Mouse (Mus musculus): ENCODE data around the gene Nhsl1. TPM values are rescaled to one million over a fixed set of nuclear protein-coding genes. Genes with fewer than 3 reads are reported as not detected.

Gene Nhsl1
- polyA plus RNA-seq, 1 experiment: 44.6 TPM

DNA sequence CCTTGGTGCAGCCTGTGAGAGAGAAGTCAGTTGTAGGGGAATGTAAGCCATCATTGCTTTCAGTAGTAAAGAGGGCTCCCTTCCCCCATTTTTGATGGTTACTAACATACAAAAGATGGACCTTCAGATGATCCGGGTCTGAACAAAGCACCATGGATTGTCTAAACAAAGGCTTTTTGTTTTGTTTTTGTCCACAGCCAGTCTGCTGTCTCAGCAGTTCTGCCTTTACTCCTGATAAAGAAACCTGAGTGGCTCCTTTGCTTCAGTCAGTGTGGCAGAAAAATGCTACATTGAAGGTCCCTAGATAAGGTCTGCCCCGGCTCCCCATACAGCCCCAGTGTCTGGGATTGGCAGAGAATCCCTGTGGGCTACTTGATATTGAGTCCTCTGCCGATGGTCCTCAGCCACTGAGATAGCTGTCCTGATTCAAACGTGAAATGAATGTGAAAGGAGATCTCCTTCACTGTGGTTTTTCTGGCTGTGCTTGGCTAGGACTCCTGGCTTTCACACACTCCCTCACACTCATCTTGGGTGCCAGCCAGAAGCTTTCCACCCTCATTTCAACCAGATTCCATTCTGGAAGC is 163.9 kb downstream of the Nhsl1 start:
- TF ChIP-seq POLR2A (IDR thresholded peaks at IDR 0.05; ENCODE audit: low read depth, low read length) (no peak), CTCF (IDR thresholded peaks at IDR 0.05; ENCODE audit: extremely low read depth, insufficient read length, insufficient replicate concordance, low read depth, low read length) (no peak)
- no peaks in the 10 kb centered on the region for H3K27me3 ChIP-seq (ENCODE audit: control insufficient read depth, insufficient read depth, low read length)
- no peak overlapping the region for H3K4me3 ChIP-seq (ENCODE audit: low read depth, low read length)
- no peak overlapping the region for H3K27ac ChIP-seq (ENCODE audit: insufficient read depth, low read depth, low read length)
- H3K36me3 ChIP-seq (ENCODE audit: control insufficient read depth, insufficient read depth, low read length): peaks cover 20% of the 10 kb centered on the region
- WGBS: 34% methylated on average over 4 of the region's 4 CpGs
- H3K4me1 ChIP-seq (ENCODE audit: control insufficient read depth, insufficient read depth, insufficient read length, low read length): peaks cover 9% of the 10 kb centered on the region; the same call in 1 of the 2 replicates

- no peaks in the 10 kb centered on the region for H3K27me3 ChIP-seq (ENCODE audit: control insufficient read depth, insufficient read depth, low read length)
- TF ChIP-seq POLR2A (IDR thresholded peaks at IDR 0.05; ENCODE audit: low read depth, low read length): no peak
- TF ChIP-seq CTCF (IDR thresholded peaks at IDR 0.05; ENCODE audit: extremely low read depth, insufficient read length, insufficient replicate concordance, low read depth, low read length): no peak
- H3K36me3 ChIP-seq (ENCODE audit: control insufficient read depth, insufficient read depth, low read length): peaks cover 15% of the 10 kb centered on the region
- WGBS: 86% methylated on average over 3 of the region's 3 CpGs
- peaks cover 8% of the 10 kb centered on the region; the same call in 1 of the 2 replicates for H3K4me1 ChIP-seq (ENCODE audit: control insufficient read depth, insufficient read depth, insufficient read length, low read length)
- H3K4me3 ChIP-seq (ENCODE audit: low read depth, low read length): no peak overlapping the region
- peak overlapping the region; percentile 39; the same call in 1 of the 2 replicates for H3K27ac ChIP-seq (ENCODE audit: insufficient read depth, low read depth, low read length)
Observed at GRCm38 (mm10) chr10:18483658-18484057, 164.9 kb downstream of the Nhsl1 start.

DNA sequence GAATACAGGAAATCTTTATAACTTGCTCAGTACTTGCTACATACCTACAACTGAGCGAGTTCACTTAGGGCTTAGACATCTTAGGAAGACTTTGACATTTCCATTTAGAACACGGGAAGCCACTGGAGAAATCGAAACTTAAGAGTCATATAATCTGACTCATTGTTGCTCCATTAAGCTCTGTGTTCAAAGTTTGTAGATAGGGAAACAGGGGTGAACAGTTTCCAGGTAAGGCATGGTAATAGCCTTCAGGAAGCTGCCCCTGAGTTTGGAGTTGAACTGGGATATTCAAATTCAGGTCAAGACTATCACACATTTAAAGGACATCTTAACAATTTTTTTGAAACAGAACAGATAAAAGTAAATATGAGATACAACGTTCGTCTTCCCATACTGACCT is 165.9 kb downstream of the Nhsl1 start:
- WGBS: 45% methylated on average over 5 of the region's 5 CpGs
- TF ChIP-seq POLR2A (IDR thresholded peaks at IDR 0.05; ENCODE audit: low read depth, low read length) (no peak), CTCF (IDR thresholded peaks at IDR 0.05; ENCODE audit: extremely low read depth, insufficient read length, insufficient replicate concordance, low read depth, low read length) (no peak)
- no peak overlapping the region; the same call in 1 of the 2 replicates for H3K27ac ChIP-seq (ENCODE audit: insufficient read depth, low read depth, low read length)
- no peaks in the 10 kb centered on the region for H3K27me3 ChIP-seq (ENCODE audit: control insufficient read depth, insufficient read depth, low read length)
- H3K36me3 ChIP-seq (ENCODE audit: control insufficient read depth, insufficient read depth, low read length): peaks cover 12% of the 10 kb centered on the region
- H3K4me3 ChIP-seq (ENCODE audit: low read depth, low read length): no peak overlapping the region
- H3K4me1 ChIP-seq (ENCODE audit: control insufficient read depth, insufficient read depth, insufficient read length, low read length): peaks cover 8% of the 10 kb centered on the region; the same call in 1 of the 2 replicates

- no peak overlapping the region for H3K27ac ChIP-seq (ENCODE audit: insufficient read depth, low read depth, low read length)
- H3K36me3 ChIP-seq (ENCODE audit: control insufficient read depth, insufficient read depth, low read length): peaks cover 10% of the 10 kb centered on the region
- TF ChIP-seq POLR2A (IDR thresholded peaks at IDR 0.05; ENCODE audit: low read depth, low read length): no peak
- no peak for TF ChIP-seq CTCF (IDR thresholded peaks at IDR 0.05; ENCODE audit: extremely low read depth, insufficient read length, insufficient replicate concordance, low read depth, low read length)
- no peaks in the 10 kb centered on the region for H3K27me3 ChIP-seq (ENCODE audit: control insufficient read depth, insufficient read depth, low read length)
- H3K4me1 ChIP-seq (ENCODE audit: control insufficient read depth, insufficient read depth, insufficient read length, low read length): peaks cover 8% of the 10 kb centered on the region; the same call in 1 of the 2 replicates
- no peak overlapping the region for H3K4me3 ChIP-seq (ENCODE audit: low read depth, low read length)
- WGBS: 60% methylated on average over 7 of the region's 7 CpGs
Observed at GRCm38 (mm10) chr10:18488239-18488803, 169.5 kb downstream of the Nhsl1 start.

- 83% methylated on average over 10 of the region's 10 CpGs for WGBS
- TF ChIP-seq POLR2A (IDR thresholded peaks at IDR 0.05; ENCODE audit: low read depth, low read length) (no peak), CTCF (IDR thresholded peaks at IDR 0.05; ENCODE audit: extremely low read depth, insufficient read length, insufficient replicate concordance, low read depth, low read length) (no peak)
- Histone ChIP-seq H3K27ac (ENCODE audit: insufficient read depth, low read depth, low read length) (no peak overlapping the region), H3K36me3 (ENCODE audit: control insufficient read depth, insufficient read depth, low read length) (peaks cover 10% of the 10 kb centered on the region; the same call in 1 of the 2 replicates), H3K4me3 (ENCODE audit: low read depth, low read length) (no peak overlapping the region), H3K4me1 (ENCODE audit: control insufficient read depth, insufficient read depth, insufficient read length, low read length) (peaks cover 7% of the 10 kb centered on the region; the same call in 1 of the 2 replicates), H3K27me3 (ENCODE audit: control insufficient read depth, insufficient read depth, low read length) (no peaks in the 10 kb centered on the region)
Observed at GRCm38 (mm10) chr10:18489936-18490335, 171.2 kb downstream of the Nhsl1 start.

DNA sequence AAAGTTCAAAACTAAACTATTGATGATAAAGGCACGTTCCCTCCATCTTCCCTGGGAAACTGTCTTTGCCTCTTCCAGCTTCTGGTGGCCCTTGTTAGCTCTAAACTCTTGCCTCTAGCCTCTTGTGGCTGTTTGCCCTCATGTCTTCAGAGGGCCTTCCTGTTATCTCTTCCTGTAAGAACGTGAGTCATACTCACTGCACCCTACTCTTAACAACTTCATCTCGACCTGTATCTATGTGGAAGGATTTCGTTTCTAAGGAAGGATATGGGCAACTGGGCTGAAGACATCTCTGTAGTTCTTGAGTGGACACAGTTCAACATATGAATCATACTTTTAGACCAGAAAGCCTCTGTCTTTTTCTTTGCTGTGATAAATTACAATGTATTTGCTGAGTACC is 173.2 kb downstream of the Nhsl1 start:
- Histone ChIP-seq H3K4me1 (ENCODE audit: control insufficient read depth, insufficient read depth, insufficient read length, low read length) (peaks cover 3% of the 10 kb centered on the region; the same call in 1 of the 2 replicates), H3K27me3 (ENCODE audit: control insufficient read depth, insufficient read depth, low read length) (no peaks in the 10 kb centered on the region), H3K27ac (ENCODE audit: insufficient read depth, low read depth, low read length) (no peak overlapping the region), H3K36me3 (ENCODE audit: control insufficient read depth, insufficient read depth, low read length) (peaks cover 10% of the 10 kb centered on the region; the same call in 1 of the 2 replicates), H3K4me3 (ENCODE audit: low read depth, low read length) (no peak overlapping the region)
- no peak for TF ChIP-seq CTCF (IDR thresholded peaks at IDR 0.05; ENCODE audit: extremely low read depth, insufficient read length, insufficient replicate concordance, low read depth, low read length)
- no peak for TF ChIP-seq POLR2A (IDR thresholded peaks at IDR 0.05; ENCODE audit: low read depth, low read length)
- 30% methylated on average over 4 of the region's 4 CpGs for WGBS
